Mouse (Mus musculus) intestine, embryonic 14.5 days (tissue): ENCODE results near the gene Trp53. TPM values are rescaled to one million over a fixed set of nuclear protein-coding genes. Genes with fewer than 3 reads are reported as not detected.

Source experiments
- ATAC-seq: fragments of 200-750 bp; cut with Nextera tagmentation; replicated peaks from 2 replicates; pipeline ENCODE4 v1.8.0; 2017; ENCODE audit warnings: low read depth, moderate number of reproducible peaks, moderate TSS enrichment, moderate library complexity; ENCODE audit not compliant: low FRiP score, low TSS enrichment
- DNase-seq: peaks from one replicate; pipeline ENCODE4 v3.0.0-alpha.2; 2018; ENCODE audit warnings: low spot score
- H3K27ac ChIP-seq: fragments of 300-500 bp; sonication (generic); 2 replicates; pipeline ENCODE4 v1.5.1; 2014; ENCODE audit warnings: low read depth, mild to moderate bottlenecking, control low read depth
- H3K27me3 ChIP-seq: fragments of 300-500 bp; sonication (generic); replicated peaks from 2 replicates; pipeline ENCODE4 v1.6.1; 2014; ENCODE audit warnings: low read length, control low read depth; ENCODE audit not compliant: control insufficient read depth, insufficient read depth
- H3K36me3 ChIP-seq: fragments of 300-500 bp; sonication (generic); 2 replicates; pipeline ENCODE4 v1.6.1; 2014; ENCODE audit warnings: low read length, control low read depth; ENCODE audit not compliant: control insufficient read depth, insufficient read depth
- H3K4me1 ChIP-seq: fragments of 300-500 bp; sonication (generic); replicated peaks from 2 replicates; pipeline ENCODE4 v1.6.1; 2014; ENCODE audit warnings: low read length, control low read depth, mixed read lengths; ENCODE audit not compliant: control insufficient read depth, insufficient read depth
- H3K4me2 ChIP-seq: fragments of 300-500 bp; sonication (generic); 2 replicates; pipeline ENCODE4 v1.6.1; 2014; ENCODE audit warnings: low read length
- H3K4me3 ChIP-seq: fragments of 300-500 bp; sonication (generic); 2 replicates; pipeline ENCODE4 v1.5.1; 2014; ENCODE audit warnings: low read depth, low read length, control low read depth, mixed read lengths
- H3K9ac ChIP-seq: fragments of 300-500 bp; sonication (generic); 2 replicates; pipeline ENCODE4 v1.6.1; 2014; ENCODE audit warnings: mild to moderate bottlenecking, low read length
- H3K9me3 ChIP-seq: fragments of 300-500 bp; sonication (generic); 2 replicates; pipeline ENCODE4 v1.6.1; 2016; ENCODE audit warnings: low read length, control low read depth; ENCODE audit not compliant: control insufficient read depth
- WGBS: fragments of 180-500 bp; shearing (Covaris S2); extraction: QIAGEN DNeasy Blood & Tissue Kit; methylation state at CpG from one replicate; pipeline ENCODE4 v1.1.7; 2014; 5-methylcytosine and 5-hydroxymethylcytosine counted together
- polyA plus RNA-seq: library from polyadenylated mRNA; unstranded; fragments of >200 nt; fragmentation: Nextera tagmentation; extraction: Ambion mirVana; gene quantifications from 2 replicates; pipeline ENCODE4 v1.2.1, GENCODE M21; 2014

Gene Trp53
- polyA plus RNA-seq, 1 experiment from 2014 or later: 176 TPM

DNA sequence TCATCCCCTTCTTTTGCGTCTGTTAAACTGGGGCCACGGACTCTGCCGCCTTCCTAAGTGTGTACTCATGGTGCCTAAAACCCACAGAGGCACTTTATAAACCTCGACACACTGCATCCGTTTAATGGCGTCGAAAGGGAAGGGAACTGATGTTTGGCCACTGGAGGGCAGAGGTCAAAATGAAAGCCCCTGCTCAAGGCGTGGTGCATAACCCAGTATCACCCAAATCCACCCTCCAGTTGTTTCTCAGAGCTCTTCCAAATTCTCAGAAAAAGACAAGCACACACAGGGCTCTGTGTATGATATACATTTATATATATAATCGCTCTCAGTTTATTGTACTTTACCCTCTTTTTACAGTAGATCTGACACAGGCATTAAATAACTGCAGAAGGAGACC, 19.3 kb downstream of the Trp53 start:
- Histone ChIP-seq H3K4me3 (no peak overlapping the region), H3K9me3 (no peaks in the 10 kb centered on the region), H3K4me2 (peak overlapping the region; percentile 18), H3K36me3 (0 out of 2 replicates have a peak, but pooled peaks cover 4% of the 10 kb centered on the region), H3K27ac (peak overlapping the region; percentile 70; the same call in 1 of the 2 replicates), H3K9ac (no peak overlapping the region), H3K27me3 (0 out of 2 replicates have a peak, but pooled peaks cover 5% of the 10 kb centered on the region), H3K4me1 (peaks cover 34% of the 10 kb centered on the region)
- DNase-seq: no peak
- no peak for ATAC-seq
- 9% methylated on average over 9 of the region's 9 CpGs for WGBS

DNA sequence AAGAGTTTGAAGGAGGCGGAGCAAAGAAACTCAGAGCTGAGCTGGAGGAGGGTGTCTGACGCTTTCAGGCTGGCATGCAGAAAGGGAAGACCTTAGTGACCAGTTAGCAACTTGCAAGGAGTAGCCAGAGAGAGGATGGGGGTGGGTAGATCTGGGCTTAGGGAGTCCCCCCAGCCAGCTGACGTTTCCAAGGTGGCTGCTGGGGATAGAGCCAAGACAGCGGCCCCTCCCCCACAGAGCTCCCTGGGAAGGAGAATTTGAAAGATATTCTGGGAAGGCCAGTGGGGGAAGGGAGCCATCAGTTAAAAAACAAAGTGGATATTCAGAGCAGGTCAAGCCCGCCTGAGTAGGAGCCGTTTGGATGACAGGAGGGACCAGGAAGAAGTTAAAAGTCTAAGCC, 19.9 kb downstream of the Trp53 start:
- H3K9ac ChIP-seq: no peak overlapping the region
- no peaks in the 10 kb centered on the region for H3K9me3 ChIP-seq
- no peaks in the 10 kb centered on the region for H3K36me3 ChIP-seq
- no peak overlapping the region for H3K4me3 ChIP-seq
- no peak; the same call in 1 of the 2 replicates for ATAC-seq
- peak overlapping the region; percentile 70; the same call in 1 of the 2 replicates for H3K27ac ChIP-seq
- peak overlapping the region; percentile 18 for H3K4me2 ChIP-seq
- 0 out of 2 replicates have a peak, but pooled peaks cover 8% of the 10 kb centered on the region for H3K27me3 ChIP-seq
- H3K4me1 ChIP-seq: peaks cover 41% of the 10 kb centered on the region
- DNase-seq: peak; percentile 75
- 10% methylated on average over 6 of the region's 6 CpGs for WGBS

DNA sequence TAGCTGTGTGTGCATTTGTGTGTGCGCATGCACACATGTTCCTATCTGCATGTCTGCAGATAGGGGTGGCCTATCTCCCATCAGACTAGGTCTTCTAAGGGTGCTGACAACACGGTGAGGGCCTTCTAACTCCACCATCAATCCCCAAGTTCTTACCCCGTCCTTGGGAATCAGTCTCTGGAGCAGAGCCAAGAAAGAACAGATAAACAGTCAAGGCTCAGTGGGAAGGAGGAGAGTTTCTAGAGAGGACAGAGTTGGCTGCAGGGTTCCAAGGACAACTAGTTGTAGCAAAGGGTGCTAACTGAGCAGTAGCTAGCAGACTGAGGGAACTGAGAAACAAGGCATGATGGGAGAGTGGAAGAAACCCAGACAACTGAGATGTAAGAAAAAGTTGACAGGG, 21.6 kb downstream of the Trp53 start:
- Histone ChIP-seq H3K4me1 (peaks cover 45% of the 10 kb centered on the region), H3K36me3 (no peaks in the 10 kb centered on the region), H3K9me3 (no peaks in the 10 kb centered on the region), H3K4me2 (no peak overlapping the region), H3K27ac (no peak overlapping the region), H3K9ac (no peak overlapping the region), H3K4me3 (no peak overlapping the region), H3K27me3 (0 out of 2 replicates have a peak, but pooled peaks cover 11% of the 10 kb centered on the region)
- ATAC-seq (no peak), DNase-seq (no peak)
- WGBS: 61% methylated on average over 3 of the region's 3 CpGs

DNA sequence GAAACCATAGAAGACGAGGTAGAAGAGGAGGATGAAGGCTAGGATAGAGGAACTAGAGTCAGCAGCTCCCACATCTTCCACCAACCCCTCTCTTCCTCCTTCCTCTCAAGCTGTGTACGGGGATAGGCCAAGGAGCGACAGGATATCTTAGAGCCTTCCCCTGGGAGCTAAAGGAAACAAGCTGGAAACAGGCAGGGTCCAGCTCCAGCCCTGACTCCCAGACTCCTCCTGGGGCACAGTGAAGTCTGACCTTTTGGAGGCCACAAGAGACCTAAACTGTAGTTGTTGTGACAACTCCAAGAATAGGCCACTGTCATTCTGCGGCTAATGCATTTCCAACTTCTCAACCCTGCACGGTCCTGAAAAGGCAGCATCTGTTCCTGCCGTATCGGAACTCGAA, 23.4 kb downstream of the Trp53 start:
- no peak for ATAC-seq
- H3K36me3 ChIP-seq: no peaks in the 10 kb centered on the region
- H3K4me2 ChIP-seq: no peak overlapping the region
- WGBS: 80% methylated on average over 8 of the region's 8 CpGs
- DNase-seq: no peak
- no peaks in the 10 kb centered on the region for H3K9me3 ChIP-seq
- H3K4me1 ChIP-seq: peaks cover 45% of the 10 kb centered on the region
- no peak overlapping the region for H3K9ac ChIP-seq
- H3K4me3 ChIP-seq: no peak overlapping the region
- H3K27ac ChIP-seq: no peak overlapping the region
- H3K27me3 ChIP-seq: 0 out of 2 replicates have a peak, but pooled peaks cover 11% of the 10 kb centered on the region

DNA sequence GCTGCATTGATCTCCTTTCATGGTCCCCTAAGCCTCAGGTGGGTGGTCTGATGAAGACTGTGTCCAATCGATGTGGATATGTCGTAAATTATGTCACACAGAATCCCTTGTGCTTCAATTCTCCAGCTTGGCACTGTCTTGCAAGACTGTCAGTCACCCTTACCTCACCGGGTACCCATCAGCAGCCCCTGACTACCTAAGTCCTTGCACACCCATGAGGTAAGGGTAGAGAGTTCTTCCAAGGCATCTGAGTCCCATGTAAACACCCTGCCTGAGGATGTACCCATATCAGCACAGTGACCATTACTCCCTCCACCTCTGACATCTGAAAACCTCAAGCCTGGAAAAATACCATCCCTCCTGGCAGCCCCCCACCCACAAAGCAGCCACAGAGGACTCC, 24.2 kb downstream of the Trp53 start:
- H3K36me3 ChIP-seq: no peaks in the 10 kb centered on the region
- 0 out of 2 replicates have a peak, but pooled peaks cover 11% of the 10 kb centered on the region for H3K27me3 ChIP-seq
- DNase-seq (no peak), ATAC-seq (no peak)
- H3K9ac ChIP-seq: peak overlapping the region; percentile 53
- H3K4me2 ChIP-seq: peak overlapping the region; percentile 100
- H3K27ac ChIP-seq: no peak overlapping the region
- no peaks in the 10 kb centered on the region for H3K9me3 ChIP-seq
- 59% methylated on average over 3 of the region's 3 CpGs for WGBS
- H3K4me3 ChIP-seq: peak overlapping the region; percentile 59
- H3K4me1 ChIP-seq: peaks cover 42% of the 10 kb centered on the region

DNA sequence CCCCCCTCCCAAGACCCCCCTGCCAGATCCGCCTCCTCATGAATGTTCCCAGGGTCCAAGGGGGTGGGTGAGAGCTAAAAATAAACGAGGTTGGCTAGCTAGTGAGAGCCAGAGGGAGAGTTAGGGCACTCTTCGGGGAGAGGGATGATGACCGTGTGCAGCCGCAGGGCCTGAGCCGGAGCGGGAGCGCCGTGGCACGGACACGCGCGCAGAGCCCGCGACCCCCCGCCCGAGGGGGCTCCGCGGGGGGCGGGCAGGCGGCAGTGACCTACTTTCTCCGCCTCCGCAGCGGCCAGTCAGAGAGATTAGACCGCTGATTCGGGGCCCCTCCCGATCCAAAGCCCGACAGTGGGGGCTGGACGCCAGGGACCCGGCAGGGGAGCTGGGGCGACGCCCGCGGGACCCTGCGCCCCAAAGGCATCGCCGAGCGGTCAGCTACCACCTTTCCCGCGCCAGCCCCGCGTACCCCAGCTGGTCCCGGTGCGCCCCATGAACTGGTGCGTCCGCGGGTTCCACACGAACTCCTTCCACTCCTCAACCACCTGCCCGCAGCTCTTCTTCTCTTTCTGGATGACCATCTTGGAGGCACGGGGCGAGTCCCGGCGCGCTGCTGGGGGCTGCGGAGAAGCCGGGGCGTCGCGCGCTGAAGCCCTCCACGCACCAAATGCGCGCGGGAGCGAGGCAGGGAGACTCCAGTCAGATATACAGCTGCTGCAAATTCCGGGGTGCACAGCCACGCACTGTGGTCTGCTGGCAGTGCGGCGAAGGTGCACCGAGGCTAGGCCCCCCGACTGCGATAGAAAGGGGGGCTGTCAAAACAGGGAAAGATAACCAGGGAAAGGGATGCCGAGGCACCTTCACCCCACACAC, 24.9 kb downstream of the Trp53 start:
- Histone ChIP-seq H3K9ac (peak overlapping the region; percentile 53), H3K27me3 (0 out of 2 replicates have a peak, but pooled peaks cover 11% of the 10 kb centered on the region)
- DNase-seq: peak; percentile 72

DNA sequence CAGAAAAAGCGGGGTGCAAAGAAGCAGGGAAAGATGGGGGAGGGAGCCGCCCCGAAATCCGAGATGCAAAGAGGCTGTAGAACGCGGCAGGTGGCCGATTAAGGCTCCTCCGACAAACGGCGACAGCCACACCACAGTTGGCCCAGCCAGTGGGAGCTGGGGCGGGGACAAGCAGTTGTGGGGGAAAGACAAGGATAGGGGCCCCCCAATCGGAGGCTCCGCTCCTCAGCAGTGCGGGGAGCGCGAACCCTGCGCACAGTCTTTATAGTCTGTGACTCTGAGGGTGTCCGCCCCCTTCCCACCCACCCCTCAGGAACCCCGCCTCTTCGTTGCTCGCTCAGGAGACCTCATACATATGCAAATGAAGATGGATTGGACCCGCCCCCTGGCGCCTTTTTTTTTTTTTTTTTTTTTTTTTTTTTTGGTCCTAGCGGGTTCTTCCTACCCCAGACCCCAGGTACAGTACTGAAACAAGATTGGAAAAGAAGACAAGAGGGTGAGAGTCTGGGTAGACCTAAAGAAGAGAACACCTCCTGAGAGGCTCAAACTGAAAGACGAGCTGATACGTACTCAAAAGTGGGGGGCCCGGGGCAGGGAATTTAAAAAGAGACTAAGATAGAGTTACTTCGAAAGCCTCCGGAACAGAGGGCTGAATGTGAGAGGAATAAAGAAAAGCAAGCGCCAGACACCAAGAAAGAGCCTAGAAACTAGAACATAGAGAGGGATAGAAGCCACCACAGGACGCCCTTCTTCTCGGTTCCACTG, 25.7 kb downstream of the Trp53 start, which contains the start of gene Atp1b2:
Gene Atp1b2, minus strand, starts transcription at position 217 of the 765 bp plus-strand sequence.
- Histone ChIP-seq H3K4me2 (peak within 1 kb of the TSS; percentile 100), H3K27ac (no peak within 1 kb of the TSS), H3K4me3 (peak within 1 kb of the TSS; percentile 59), H3K9ac (peak within 1 kb of the TSS; percentile 53), H3K27me3 (0 out of 2 replicates have a peak, but pooled peaks cover 11% of the 10 kb centered on the region), H3K9me3 (no peaks in the 10 kb centered on the region), H3K4me1 (peaks cover 26% of the 10 kb centered on the region), H3K36me3 (no peaks in the 10 kb centered on the region)
- DNase-seq: peak; percentile 87
- ATAC-seq: peak; percentile 84
- 2% methylated on average over 32 of the region's 32 CpGs for WGBS

More for the DNA sequence above, 24.9 kb downstream of the Trp53 start:
- H3K4me2 ChIP-seq: peak overlapping the region; percentile 100
- H3K36me3 ChIP-seq: no peaks in the 10 kb centered on the region
- no peak overlapping the region for H3K27ac ChIP-seq
- H3K4me1 ChIP-seq: peaks cover 35% of the 10 kb centered on the region
- WGBS: under 1% methylated on average over 71 of the region's 73 CpGs
- peak; percentile 48 for ATAC-seq
- peak overlapping the region; percentile 59 for H3K4me3 ChIP-seq
- H3K9me3 ChIP-seq: no peaks in the 10 kb centered on the region

DNA sequence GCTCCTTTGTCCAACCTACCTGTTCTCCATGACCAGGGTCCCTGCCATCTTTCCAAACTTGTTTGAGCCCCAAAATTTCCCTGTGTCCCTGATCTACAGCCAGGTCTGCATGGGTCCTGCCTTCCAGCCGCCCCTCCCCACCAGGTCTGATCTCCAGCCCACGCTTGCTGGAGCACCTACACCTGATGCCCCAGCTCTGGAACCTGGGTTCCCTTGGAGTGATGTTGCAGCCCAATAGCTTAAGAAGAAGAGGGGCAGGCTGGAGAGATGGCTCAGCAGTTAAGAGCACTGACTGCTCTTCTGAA, 26.3 kb downstream of the Trp53 start:
- DNase-seq (peak; percentile 58), ATAC-seq (no peak)
- Histone ChIP-seq H3K4me1 (peaks cover 21% of the 10 kb centered on the region), H3K4me2 (peak overlapping the region; percentile 100), H3K4me3 (0 out of 2 replicates have a peak overlapping the region, but pooled peaks have one; percentile 59), H3K27me3 (0 out of 2 replicates have a peak, but pooled peaks cover 11% of the 10 kb centered on the region), H3K9me3 (no peaks in the 10 kb centered on the region), H3K36me3 (no peaks in the 10 kb centered on the region), H3K27ac (no peak overlapping the region), H3K9ac (no peak overlapping the region)
- WGBS: 51% methylated on average over 2 of the region's 2 CpGs
